Mouse (Mus musculus) brain, embryonic 18.5 days (tissue): ENCODE data around the gene Ipmk.

Experiments
- DNase-seq: peaks from one replicate; pipeline ENCODE4 v3.0.0-alpha.2; 2012; ENCODE audit warnings: low read depth, low spot score

The Ipmk gene

DNA sequence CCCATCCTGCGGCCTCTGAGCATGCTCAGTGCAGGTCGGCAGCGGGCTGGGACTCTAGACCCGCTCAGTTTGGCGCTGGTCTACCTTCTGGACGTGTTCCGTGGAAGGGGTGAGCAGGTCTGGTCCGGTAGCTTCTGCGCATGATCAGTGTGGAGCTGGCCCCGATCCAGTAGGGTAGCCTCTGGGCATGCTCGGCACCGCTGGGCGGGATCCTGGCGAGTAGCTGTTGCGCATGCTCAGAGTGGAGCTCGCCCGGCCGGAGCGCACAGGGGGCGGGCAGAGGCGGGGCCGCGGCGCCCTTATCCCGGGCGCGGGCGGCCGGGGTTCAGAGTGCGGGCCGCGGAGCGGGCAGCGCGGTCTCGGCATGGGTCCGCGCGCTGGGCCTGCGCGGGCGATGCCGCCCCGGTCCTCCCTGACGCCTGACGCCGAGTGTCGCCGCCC, at the start of gene Ipmk:
Gene Ipmk (plus strand): TSS at position 255 of the 441 bp plus-strand sequence.
- peak; percentile 88 for DNase-seq

GRCm38 (mm10) chr10:71300161-71300560, 47.4 kb upstream of the Ipmk start:
- no peak for DNase-seq

DNA sequence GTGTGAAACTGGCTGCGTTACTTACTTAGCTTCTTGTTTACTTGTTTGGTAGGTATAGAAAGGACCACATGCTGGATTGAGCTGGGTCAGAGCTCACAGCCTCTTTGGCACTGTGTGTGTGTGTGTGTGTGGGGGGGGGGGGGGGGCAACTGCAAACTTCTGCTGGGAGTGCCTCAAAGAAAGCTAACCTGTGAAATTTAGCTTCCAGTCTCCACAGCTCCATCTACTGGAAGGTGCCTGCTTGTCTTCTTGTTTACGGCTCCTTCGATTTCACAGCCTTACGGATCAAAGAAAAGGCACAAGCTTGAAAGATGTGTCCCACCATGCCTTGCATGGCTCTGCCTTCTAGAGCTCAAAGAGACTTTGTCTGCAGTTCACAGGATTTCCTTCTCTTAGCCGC, 45.1 kb upstream of the Ipmk start:
- no peak for DNase-seq

- DNase-seq, result no peak
Measured at GRCm38 (mm10) chr10:71306190-71306589, 41.4 kb upstream of the Ipmk start.

DNA sequence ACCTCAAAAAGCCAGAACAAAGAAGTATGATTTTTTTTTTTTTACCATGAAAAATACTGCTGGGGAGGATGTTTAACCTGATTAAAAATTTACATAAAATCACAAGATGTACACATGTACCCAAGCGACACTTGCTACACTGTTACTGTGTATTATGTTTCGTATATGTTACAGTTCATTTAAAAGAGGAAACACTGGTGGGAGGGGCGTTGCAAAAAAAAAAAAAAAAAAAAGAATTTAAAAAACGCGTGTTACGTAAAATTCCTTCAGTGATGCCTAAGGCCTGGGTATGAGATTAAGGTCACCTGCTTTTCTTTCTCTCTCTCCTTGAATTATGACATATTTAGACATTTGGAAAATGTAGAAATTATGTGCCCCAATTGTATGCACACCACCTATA, 40.8 kb upstream of the Ipmk start:
- no peak for DNase-seq

GRCm38 (mm10) chr10:71308199-71308598, 39.4 kb upstream of the Ipmk start:
- DNase-seq, result no peak

GRCm38 (mm10) chr10:71310288-71310687, 37.3 kb upstream of the Ipmk start:
- DNase-seq, result no peak

DNA sequence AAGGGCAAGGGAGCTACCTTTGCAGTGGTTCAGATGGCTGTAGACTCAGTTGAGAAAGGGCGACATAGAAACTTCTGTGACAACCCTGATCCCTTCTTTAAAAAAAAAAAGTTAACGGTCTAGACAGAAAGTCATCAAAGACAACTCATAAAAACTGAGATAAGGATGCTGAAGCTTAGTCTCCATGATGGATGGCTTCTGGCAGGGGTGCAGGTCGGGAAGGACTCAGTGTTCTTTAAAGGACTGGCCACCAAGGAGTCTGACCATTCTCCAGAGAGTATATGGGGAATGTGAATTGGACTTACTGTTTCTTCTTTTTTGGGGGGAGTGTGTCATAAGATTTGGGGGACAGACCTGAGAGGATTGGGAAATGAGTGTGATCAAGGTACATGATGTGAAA, 33.0 kb upstream of the Ipmk start:
- DNase-seq, result no peak

GRCm38 (mm10) chr10:71316056-71316455, 31.5 kb upstream of the Ipmk start:
- no peak for DNase-seq

GRCm38 (mm10) chr10:71316497-71316896, 31.1 kb upstream of the Ipmk start:
- DNase-seq, result no peak

- no peak for DNase-seq
Measured at GRCm38 (mm10) chr10:71323669-71324068, 23.9 kb upstream of the Ipmk start.

GRCm38 (mm10) chr10:71326123-71326522, 21.4 kb upstream of the Ipmk start:
- no peak for DNase-seq

DNA sequence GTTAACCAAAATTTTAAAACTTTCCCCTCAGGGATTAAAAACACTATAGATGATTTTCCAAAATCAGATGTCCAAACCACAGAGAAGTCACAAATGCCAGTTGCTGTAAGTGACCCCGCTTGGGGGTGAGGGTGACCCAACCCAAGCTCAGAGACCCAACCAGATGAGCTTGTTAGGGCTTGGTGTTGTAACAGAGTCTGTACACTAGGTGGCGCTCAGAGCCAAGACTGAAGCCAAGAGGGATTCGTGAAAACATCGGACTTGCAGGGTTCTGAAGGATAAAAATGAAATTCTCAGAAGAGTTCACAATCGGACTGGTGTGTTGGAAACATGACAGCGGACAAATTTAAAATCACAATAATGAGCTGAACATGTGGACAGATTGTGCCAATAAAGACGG, 20.8 kb upstream of the Ipmk start:
- DNase-seq, result no peak

- no peak for DNase-seq
Measured at GRCm38 (mm10) chr10:71327386-71327785, 20.2 kb upstream of the Ipmk start.

GRCm38 (mm10) chr10:71328382-71328781, 19.2 kb upstream of the Ipmk start:
- DNase-seq, result no peak

- no peak for DNase-seq
Measured at GRCm38 (mm10) chr10:71328870-71329269, 18.7 kb upstream of the Ipmk start.

DNA sequence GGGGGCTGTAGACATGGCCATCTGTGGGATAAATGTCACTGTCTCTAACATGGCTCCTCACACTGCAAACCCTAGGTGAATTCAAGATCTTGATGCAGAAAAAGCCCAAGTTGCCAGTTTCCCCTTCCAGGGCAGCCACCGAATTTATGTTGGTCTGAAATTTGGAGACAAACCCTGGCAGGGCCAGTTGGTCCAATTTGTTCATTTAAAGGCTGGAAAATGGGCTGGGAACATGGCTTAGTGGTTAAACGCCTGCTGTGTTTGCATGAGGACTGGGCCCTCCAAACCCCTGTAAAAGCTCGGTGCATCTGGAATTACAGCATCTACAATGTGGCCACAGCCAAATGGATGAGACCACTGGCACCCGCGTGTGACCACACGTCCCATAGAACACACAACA, 18.3 kb upstream of the Ipmk start:
- DNase-seq, result no peak

GRCm38 (mm10) chr10:71330070-71330469, 17.5 kb upstream of the Ipmk start:
- no peak for DNase-seq

DNA sequence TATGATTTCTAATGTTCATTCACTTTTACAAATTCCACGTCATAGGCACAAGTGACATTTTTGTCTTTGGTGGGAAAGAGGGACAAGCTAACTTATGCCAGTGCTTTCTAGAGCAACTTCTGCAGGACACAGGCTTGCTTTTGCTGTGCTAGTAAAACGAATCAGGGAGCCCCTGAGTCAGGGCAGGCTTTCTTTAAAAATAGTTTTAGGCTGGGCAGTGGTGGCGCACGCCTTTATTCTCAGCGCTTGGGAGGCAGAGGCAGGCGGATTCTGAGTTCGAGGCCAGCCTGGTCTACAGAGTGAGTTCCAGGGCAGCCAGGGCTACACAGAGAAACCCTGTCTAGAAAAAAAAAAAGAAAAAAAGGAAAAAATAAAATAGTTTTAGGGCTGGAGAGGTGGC, 15.7 kb upstream of the Ipmk start:
- no peak for DNase-seq

GRCm38 (mm10) chr10:71332376-71332775, 15.2 kb upstream of the Ipmk start:
- DNase-seq, result no peak

- DNase-seq, result no peak
Measured at GRCm38 (mm10) chr10:71332859-71333258, 14.7 kb upstream of the Ipmk start.

GRCm38 (mm10) chr10:71337733-71338132, 9.8 kb upstream of the Ipmk start:
- DNase-seq, result no peak

GRCm38 (mm10) chr10:71338156-71338905, 9.2 kb upstream of the Ipmk start:
- no peak for DNase-seq

GRCm38 (mm10) chr10:71339463-71339862, 8.1 kb upstream of the Ipmk start:
- no peak for DNase-seq
